Mouse (Mus musculus): Measurements from ENCODE around the gene Rrp8. TPM values are rescaled to one million over a fixed set of nuclear protein-coding genes. Genes with fewer than 3 reads are reported as not detected.
"Not testable (repeated sequence)": the region's sequence is repeated elsewhere in the genome, so short reads cannot be mapped to it uniquely, and the experiment has no call there.

The Rrp8 gene
- polyA plus RNA-seq, 1 experiment, result 7.5 TPM

GRCm38 (mm10) chr7:105738948-105739347 lies 1.8 kb upstream of the Rrp8 start:
- WGBS, result 13% methylated on average over 3 of the region's 3 CpGs
- H3K4me3 ChIP-seq (replicated peaks; ENCODE audit: extremely low read depth, low read depth, low read length), result peak overlapping the region; percentile 41
- TF ChIP-seq CTCF (IDR thresholded peaks at IDR 0.05; ENCODE audit: insufficient read depth, low read length) (no peak), POLR2A (IDR thresholded peaks at IDR 0.05; ENCODE audit: borderline replicate concordance, extremely low read depth, low read depth, low read length) (peak; percentile 58; the same call in 1 of the 2 replicates)
- DNase-seq, result peak; percentile 41
- H3K4me1 ChIP-seq (ENCODE audit: control insufficient read depth, insufficient read depth, low read length), result peaks cover 18% of the 10 kb centered on the region

- Histone ChIP-seq H3K4me3 (replicated peaks; ENCODE audit: extremely low read depth, low read depth, low read length) (peak overlapping the region; percentile 19), H3K4me1 (ENCODE audit: control insufficient read depth, insufficient read depth, low read length) (peaks cover 14% of the 10 kb centered on the region)
- TF ChIP-seq CTCF (IDR thresholded peaks at IDR 0.05; ENCODE audit: insufficient read depth, low read length) (no peak), POLR2A (IDR thresholded peaks at IDR 0.05; ENCODE audit: borderline replicate concordance, extremely low read depth, low read depth, low read length) (no peak)
- DNase-seq, result no peak
- 25% methylated on average over 2 of the region's 2 CpGs for WGBS
Measured at GRCm38 (mm10) chr7:105738286-105738685, 1.1 kb upstream of the Rrp8 start.

DNA sequence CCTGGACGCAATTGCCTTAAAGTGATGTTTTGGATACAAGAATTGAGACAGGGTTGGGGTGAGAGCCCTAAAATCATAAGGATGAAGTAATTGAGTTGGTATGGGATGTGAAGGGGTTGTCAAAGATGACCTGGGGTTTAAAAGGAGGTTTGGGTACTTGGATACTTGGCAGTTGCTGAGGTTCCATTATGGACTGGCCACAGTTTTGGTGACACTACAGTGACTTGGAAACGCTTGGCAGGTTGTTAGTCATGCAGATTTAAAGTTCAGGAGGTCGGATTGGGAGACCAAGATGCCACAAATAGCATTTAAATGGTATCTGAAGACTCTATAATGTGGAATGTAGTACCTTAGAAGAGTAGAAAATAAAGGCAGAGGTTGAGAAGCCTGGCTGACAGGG lies 463 bp upstream of the Rrp8 start:
- DNase-seq, result no peak
- H3K4me1 ChIP-seq (ENCODE audit: control insufficient read depth, insufficient read depth, low read length), result peaks cover 14% of the 10 kb centered on the region
- WGBS, result 13% methylated on average over 3 of the region's 3 CpGs
- TF ChIP-seq CTCF (IDR thresholded peaks at IDR 0.05; ENCODE audit: insufficient read depth, low read length) (no peak), POLR2A (IDR thresholded peaks at IDR 0.05; ENCODE audit: borderline replicate concordance, extremely low read depth, low read depth, low read length) (no peak)
- H3K4me3 ChIP-seq (replicated peaks; ENCODE audit: extremely low read depth, low read depth, low read length), result peak overlapping the region; percentile 100

DNA sequence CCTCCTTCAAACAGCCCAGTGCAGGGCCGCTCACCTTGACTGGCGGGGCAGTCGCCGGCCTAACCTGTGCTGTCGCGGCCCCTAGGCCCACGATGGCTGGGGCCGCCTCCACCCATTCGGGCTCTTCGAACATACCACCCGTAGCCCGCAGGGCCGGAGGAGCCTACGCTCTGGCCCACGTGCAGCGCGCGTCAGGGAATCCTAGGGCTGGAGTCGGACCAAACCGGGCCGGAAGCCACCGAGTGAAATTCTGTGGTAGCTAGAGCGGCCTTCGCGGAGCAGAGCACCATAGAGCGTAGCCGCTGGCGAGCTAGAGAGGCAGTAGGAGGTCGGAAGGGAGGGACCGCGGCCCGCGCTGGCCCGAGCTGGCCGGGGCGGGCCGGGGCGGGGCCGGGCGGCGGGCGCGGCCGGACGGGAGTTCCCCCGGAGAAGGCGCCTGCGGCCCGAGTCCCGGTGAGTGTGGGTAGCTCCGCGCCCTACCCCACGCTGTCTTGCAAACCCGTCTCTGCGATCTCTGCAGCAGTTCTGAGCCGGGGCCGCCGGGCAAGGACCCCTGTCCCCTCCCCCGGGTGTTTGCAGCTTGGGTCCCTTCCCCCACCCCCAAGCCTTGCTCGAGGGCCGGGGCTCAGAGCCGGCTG lies 802 bp downstream of the Rrp8 start, which contains the start of gene Ilk:
TSS of gene Ilk (plus strand) at position 329 of the 638 bp plus-strand sequence.
- DNase-seq, result peak; percentile 89
- Histone ChIP-seq H3K4me1 (ENCODE audit: control insufficient read depth, insufficient read depth, low read length) (peaks cover 14% of the 10 kb centered on the region), H3K4me3 (replicated peaks; ENCODE audit: extremely low read depth, low read depth, low read length) (peak within 1 kb of the TSS; percentile 100)
- under 1% methylated on average over 61 of the region's 62 CpGs for WGBS
- TF ChIP-seq CTCF (IDR thresholded peaks at IDR 0.05; ENCODE audit: insufficient read depth, low read length) (no peak), POLR2A (IDR thresholded peaks at IDR 0.05; ENCODE audit: borderline replicate concordance, extremely low read depth, low read depth, low read length) (peak; percentile 83; the same call in 1 of the 2 replicates)

DNA sequence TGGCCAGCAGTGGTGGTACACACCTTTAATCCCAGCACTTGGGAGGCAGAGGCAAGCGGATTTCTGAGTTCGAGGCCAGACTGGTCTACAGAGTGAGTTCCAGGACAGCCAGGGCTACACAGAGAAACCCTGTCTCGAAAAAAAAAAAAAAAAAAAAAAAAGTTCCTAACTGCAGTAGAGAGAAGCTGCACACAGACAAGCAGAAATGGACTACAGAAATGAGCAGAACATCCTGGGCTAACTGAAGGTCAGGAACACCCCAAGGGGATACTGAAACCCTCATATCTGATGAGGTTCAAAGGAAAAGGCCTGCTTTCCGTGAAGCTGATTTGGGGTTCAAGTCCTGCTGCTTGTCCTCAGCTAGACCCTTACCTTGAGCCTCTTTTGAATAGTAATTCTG lies 1.7 kb downstream of the Rrp8 start:
- not testable (repeated sequence) for DNase-seq; H3K4me3 ChIP-seq (replicated peaks; ENCODE audit: extremely low read depth, low read depth, low read length)
- peaks cover 14% of the 10 kb centered on the region for H3K4me1 ChIP-seq (ENCODE audit: control insufficient read depth, insufficient read depth, low read length)
- 38% methylated on average over 4 of the region's 4 CpGs for WGBS

- Histone ChIP-seq H3K4me1 (ENCODE audit: control insufficient read depth, insufficient read depth, low read length) (peaks cover 10% of the 10 kb centered on the region), H3K4me3 (replicated peaks; ENCODE audit: extremely low read depth, low read depth, low read length) (no peak overlapping the region)
- TF ChIP-seq CTCF (IDR thresholded peaks at IDR 0.05; ENCODE audit: insufficient read depth, low read length) (no peak), POLR2A (IDR thresholded peaks at IDR 0.05; ENCODE audit: borderline replicate concordance, extremely low read depth, low read depth, low read length) (no peak)
- 82% methylated on average over 8 of the region's 8 CpGs for WGBS
- DNase-seq, result no peak
Measured at GRCm38 (mm10) chr7:105734826-105735225, 2.4 kb downstream of the Rrp8 start.

GRCm38 (mm10) chr7:105733836-105734235 lies 3.3 kb downstream of the Rrp8 start:
- TF ChIP-seq POLR2A (IDR thresholded peaks at IDR 0.05; ENCODE audit: borderline replicate concordance, extremely low read depth, low read depth, low read length) (no peak), CTCF (IDR thresholded peaks at IDR 0.05; ENCODE audit: insufficient read depth, low read length) (no peak)
- H3K4me1 ChIP-seq (ENCODE audit: control insufficient read depth, insufficient read depth, low read length), result peaks cover 7% of the 10 kb centered on the region
- H3K4me3 ChIP-seq (replicated peaks; ENCODE audit: extremely low read depth, low read depth, low read length), result no peak overlapping the region
- DNase-seq, result no peak
- 95% methylated on average over 11 of the region's 11 CpGs for WGBS

- H3K4me3 ChIP-seq (replicated peaks; ENCODE audit: extremely low read depth, low read depth, low read length), result no peak overlapping the region
- no peak for DNase-seq
- no peaks in the 10 kb centered on the region for H3K4me1 ChIP-seq (ENCODE audit: control insufficient read depth, insufficient read depth, low read length)
- no peak for TF ChIP-seq CTCF (IDR thresholded peaks at IDR 0.05; ENCODE audit: insufficient read depth, low read length)
- no peak for TF ChIP-seq POLR2A (IDR thresholded peaks at IDR 0.05; ENCODE audit: borderline replicate concordance, extremely low read depth, low read depth, low read length)
- WGBS, result 57% methylated on average over 6 of the region's 6 CpGs
Measured at GRCm38 (mm10) chr7:105728701-105729428, 8.3 kb downstream of the Rrp8 start.

GRCm38 (mm10) chr7:105726980-105727325 lies 10.2 kb downstream of the Rrp8 start:
- 89% methylated on average over 4 of the region's 4 CpGs for WGBS
- TF ChIP-seq CTCF (IDR thresholded peaks at IDR 0.05; ENCODE audit: insufficient read depth, low read length) (no peak), POLR2A (IDR thresholded peaks at IDR 0.05; ENCODE audit: borderline replicate concordance, extremely low read depth, low read depth, low read length) (no peak)
- Histone ChIP-seq H3K4me1 (ENCODE audit: control insufficient read depth, insufficient read depth, low read length) (no peaks in the 10 kb centered on the region), H3K4me3 (replicated peaks; ENCODE audit: extremely low read depth, low read depth, low read length) (no peak overlapping the region)
- no peak for DNase-seq
